Mouse (Mus musculus) MEL (cell line): Measurements from ENCODE around the gene Cmtm2a. TPM values are rescaled to one million over a fixed set of nuclear protein-coding genes. Genes with fewer than 3 reads are reported as not detected.

ENCODE experiments used
- DNase-seq: peaks from one replicate; pipeline ENCODE4 v3.0.0; 2011; ENCODE audit warnings: low read depth, low spot score
- H3K27ac ChIP-seq: 2 replicates; pipeline ENCODE4 v1.5.1; 2012; ENCODE audit warnings: low read depth, mild to moderate bottlenecking, control low read depth, low read length, moderate library complexity; ENCODE audit not compliant: control insufficient read depth
- H3K27me3 ChIP-seq, 2 experiments: fragments of 150-350 bp in 1 of 2; sonication (generic) in 1 of 2; 2 replicates each; pipeline ENCODE4 v1.6.1; 2012; ENCODE audit warnings: low read length in 2 of 2, mild to moderate bottlenecking in 2 of 2, improper control_type of control experiment in 1 of 2, moderate library complexity in 1 of 2; ENCODE audit not compliant: insufficient read depth in 2 of 2, control insufficient read depth in 1 of 2
- H3K36me3 ChIP-seq, 2 experiments: 2 replicates each; pipeline ENCODE4 v1.6.1; 2012 to 2014; ENCODE audit warnings: low read length in 2 of 2, improper control_type of control experiment in 1 of 2, inconsistent platforms in 1 of 2, mild to moderate bottlenecking in 1 of 2; ENCODE audit not compliant: insufficient read depth in 2 of 2, control insufficient read depth in 1 of 2
- H3K4me1 ChIP-seq, 2 experiments: fragments of 150-350 bp in 1 of 2; sonication (generic) in 1 of 2; 2 replicates each; pipeline ENCODE4 v1.6.1; 2012; ENCODE audit warnings: low read length in 2 of 2, improper control_type of control experiment in 1 of 2, mild to moderate bottlenecking in 1 of 2; ENCODE audit not compliant: insufficient read depth in 2 of 2, control insufficient read depth in 1 of 2
- H3K4me3 ChIP-seq, 2 experiments: fragments of 150-350 bp in 1 of 2; sonication (generic) in 1 of 2; 2 replicates each; pipeline ENCODE4 v1.5.1; 2012; ENCODE audit warnings: low read depth in 2 of 2, low read length in 2 of 2, mild to moderate bottlenecking in 2 of 2, moderate library complexity in 2 of 2, control low read depth in 1 of 2, improper control_type of control experiment in 1 of 2; ENCODE audit not compliant: control insufficient read depth in 1 of 2, insufficient read depth in 1 of 2
- H3K79me2 ChIP-seq: 2 replicates; pipeline ENCODE4 v1.6.1; 2012; ENCODE audit warnings: mild to moderate bottlenecking, low read length, moderate library complexity; ENCODE audit not compliant: control insufficient read depth, poor library complexity, insufficient read depth
- H3K9ac ChIP-seq: 2 replicates; pipeline ENCODE4 v1.6.1; 2012; ENCODE audit warnings: low read depth, mild to moderate bottlenecking, control low read depth, low read length, moderate library complexity; ENCODE audit not compliant: control insufficient read depth, poor library complexity, severe bottlenecking
- H3K9me3 ChIP-seq: fragments of 150-350 bp; sonication (generic); replicated peaks from 2 replicates; pipeline ENCODE4 v1.6.1; 2012; ENCODE audit warnings: mild to moderate bottlenecking, low read length, improper control_type of control experiment, moderate library complexity; ENCODE audit not compliant: insufficient read depth
- CHD1 ChIP-seq: IDR thresholded peaks from 2 replicates; pipeline ENCODE4 v1.6.1; 2012; ENCODE audit warnings: low read depth, mild to moderate bottlenecking, inconsistent platforms, low read length, improper control_type of control experiment
- CHD2 ChIP-seq: IDR thresholded peaks from 2 replicates; pipeline ENCODE4 v1.6.1; 2011; ENCODE audit warnings: low read length, improper control_type of control experiment
- E2F4 ChIP-seq: IDR thresholded peaks from 2 replicates; pipeline ENCODE4 v1.6.1; 2011; ENCODE audit warnings: low read depth, low read length, improper control_type of control experiment, borderline replicate concordance
- ELF1 ChIP-seq: IDR thresholded peaks from 2 replicates; pipeline ENCODE4 v1.6.1; 2014; ENCODE audit warnings: low read depth, mild to moderate bottlenecking, inconsistent platforms, low read length, improper control_type of control experiment, moderate library complexity
- EP300 ChIP-seq, 2 experiments: IDR thresholded peaks; 2 replicates each; pipeline ENCODE4 v1.6.1; 2011; ENCODE audit warnings: improper control_type of control experiment in 2 of 2, low read length in 2 of 2, low read depth in 1 of 2, mild to moderate bottlenecking in 1 of 2
- ETS1 ChIP-seq: IDR thresholded peaks from 2 replicates; pipeline ENCODE4 v1.6.1; 2012; ENCODE audit warnings: low read depth, mild to moderate bottlenecking, inconsistent platforms, low read length, improper control_type of control experiment, moderate library complexity
- GATA1 ChIP-seq: IDR thresholded peaks from 2 replicates; pipeline ENCODE4 v1.6.1; 2011; ENCODE audit warnings: low read depth, low read length, improper control_type of control experiment
- HCFC1 ChIP-seq: IDR thresholded peaks from 2 replicates; pipeline ENCODE4 v1.6.1; 2012; ENCODE audit warnings: low read depth, mild to moderate bottlenecking, inconsistent platforms, low read length, improper control_type of control experiment, moderate library complexity
- KAT2A ChIP-seq: conservative IDR thresholded peaks from 2 replicates; pipeline ENCODE4 v1.6.1; 2012; ENCODE audit warnings: low read depth, low read length, improper control_type of control experiment, inconsistent platforms
- MAX ChIP-seq: IDR thresholded peaks from 2 replicates; pipeline ENCODE4 v1.6.1; 2011; ENCODE audit warnings: low read length, improper control_type of control experiment
- MEF2A ChIP-seq: IDR thresholded peaks from 2 replicates; pipeline ENCODE4 v1.6.1; 2014; ENCODE audit warnings: low read depth, mild to moderate bottlenecking, inconsistent platforms, low read length, improper control_type of control experiment; ENCODE audit not compliant: poor library complexity, insufficient replicate concordance, severe bottlenecking; ENCODE audit errors: extremely low read depth
- MXI1 ChIP-seq: IDR thresholded peaks from 2 replicates; pipeline ENCODE4 v1.6.1; 2011; ENCODE audit warnings: mild to moderate bottlenecking, low read depth, low read length, improper control_type of control experiment
- NELFE ChIP-seq: IDR thresholded peaks from 2 replicates; pipeline ENCODE4 v1.6.1; 2011; ENCODE audit warnings: low read depth, low read length, improper control_type of control experiment
- NRF1 ChIP-seq: IDR thresholded peaks from 2 replicates; pipeline ENCODE4 v1.6.1; 2014; ENCODE audit warnings: low read depth, mild to moderate bottlenecking, inconsistent platforms, low read length, improper control_type of control experiment, moderate library complexity; ENCODE audit not compliant: poor library complexity, insufficient read depth, severe bottlenecking
- POLR2AphosphoS2 ChIP-seq: IDR thresholded peaks from 2 replicates; pipeline ENCODE4 v1.6.1; 2011; ENCODE audit warnings: low read length, improper control_type of control experiment
- RAD21 ChIP-seq: IDR thresholded peaks from 2 replicates; pipeline ENCODE4 v1.6.1; 2011; ENCODE audit warnings: mild to moderate bottlenecking, low read depth, low read length, improper control_type of control experiment
- SIN3A ChIP-seq: IDR thresholded peaks from 2 replicates; pipeline ENCODE4 v1.6.1; 2012; ENCODE audit warnings: low read length, improper control_type of control experiment, inconsistent platforms
- SMC3 ChIP-seq: IDR thresholded peaks from 2 replicates; pipeline ENCODE4 v1.6.1; 2011; ENCODE audit warnings: low read depth, low read length, improper control_type of control experiment
- TAL1 ChIP-seq: IDR thresholded peaks from 2 replicates; pipeline ENCODE4 v1.6.1; 2012; ENCODE audit warnings: mild to moderate bottlenecking, inconsistent platforms, low read length, moderate library complexity, mixed read lengths
- TCF12 ChIP-seq: IDR thresholded peaks from 2 replicates; pipeline ENCODE4 v1.6.1; 2014; ENCODE audit warnings: low read depth, mild to moderate bottlenecking, inconsistent platforms, low read length, improper control_type of control experiment, moderate library complexity
- UBTF ChIP-seq: IDR thresholded peaks from 2 replicates; pipeline ENCODE4 v1.6.1; 2012; ENCODE audit warnings: low read depth, mild to moderate bottlenecking, inconsistent platforms, low read length, improper control_type of control experiment, moderate library complexity, borderline replicate concordance; ENCODE audit not compliant: insufficient read depth
- USF2 ChIP-seq, 2 experiments: IDR thresholded peaks; 2 replicates each; pipeline ENCODE4 v1.6.1; 2011 to 2012; ENCODE audit warnings: improper control_type of control experiment in 2 of 2, low read length in 2 of 2, borderline replicate concordance in 1 of 2, inconsistent platforms in 1 of 2, low read depth in 1 of 2, mild to moderate bottlenecking in 1 of 2; ENCODE audit not compliant: insufficient read depth in 1 of 2
- ZC3H11A ChIP-seq: IDR thresholded peaks from 2 replicates; pipeline ENCODE4 v1.6.1; 2012; ENCODE audit warnings: low read depth, mild to moderate bottlenecking, inconsistent platforms, low read length, improper control_type of control experiment
- ZMIZ1 ChIP-seq: IDR thresholded peaks from 2 replicates; pipeline ENCODE4 v1.6.1; 2012; ENCODE audit warnings: low read depth, mild to moderate bottlenecking, inconsistent platforms, low read length, improper control_type of control experiment, moderate library complexity
- polyA plus RNA-seq, 2 experiments: library from polyadenylated mRNA; stranded (reverse) in 1 of 2; unstranded in 1 of 2; fragments of >175 nt in 1 of 2; fragments of >200 nt in 1 of 2; gene quantifications; 2 replicates each; pipeline versions ENCODE4 v1.2.1 to v1.2.4; 2012; ENCODE audit warnings: low replicate concordance in 2 of 2, low read depth in 1 of 2; ENCODE audit not compliant: insufficient read length in 2 of 2, insufficient read depth in 1 of 2, missing spikeins in 1 of 2
- total RNA-seq: library from RNA; depleted of rRNA; stranded (reverse); fragments of 300-350 nt; gene quantifications from 2 replicates; pipeline ENCODE4 v1.2.3, GENCODE M21; 2012

Cmtm2a gene
- total and polyA plus RNA-seq, 3 experiments = not detected

- Histone ChIP-seq H3K79me2 (no peaks in the 10 kb centered on the region), H3K27ac (no peak overlapping the region), H3K9ac (no peak overlapping the region), H3K9me3 (no peaks in the 10 kb centered on the region), H3K27me3 (no peaks in the 10 kb centered on the region)
- no peak for DNase-seq
- TF ChIP-seq ETS1 (no peak), GATA1 (no peak), CHD2 (no peak), ZMIZ1 (no peak), UBTF (no peak), MAX (no peak), ZC3H11A (no peak), POLR2AphosphoS2 (no peak), ELF1 (no peak)
- TF ChIP-seq, all 39 proteins: peak for 0
- H3K4me3 ChIP-seq = no peak overlapping the region
- no peaks in the 10 kb centered on the region for H3K36me3 ChIP-seq
- H3K4me1 ChIP-seq = no peaks in the 10 kb centered on the region
Measured at GRCm38 (mm10) chr8:104294396-104294795, 1.4 kb upstream of the Cmtm2a start.

- no peak overlapping the region for H3K4me3 ChIP-seq
- H3K9ac ChIP-seq = no peak overlapping the region
- no peak overlapping the region for H3K27ac ChIP-seq
- H3K79me2 ChIP-seq = no peaks in the 10 kb centered on the region
- TF ChIP-seq NRF1 (no peak), ELF1 (no peak), POLR2AphosphoS2 (no peak), USF2 (IDR thresholded peaks at IDR 0.05; ENCODE audit: borderline replicate concordance in 1 of 2, insufficient read depth in 1 of 2, low read depth in 1 of 2, low read length in 2 of 2) (no peak), ZC3H11A (no peak), TCF12 (no peak), EP300 (IDR thresholded peaks at IDR 0.05; ENCODE audit: low read depth in 1 of 2, low read length in 2 of 2) (no peak)
- H3K36me3 ChIP-seq = no peaks in the 10 kb centered on the region
- H3K27me3 ChIP-seq = no peaks in the 10 kb centered on the region
- no peaks in the 10 kb centered on the region for H3K9me3 ChIP-seq
- DNase-seq = no peak
- no peaks in the 10 kb centered on the region for H3K4me1 ChIP-seq
Measured at GRCm38 (mm10) chr8:104268937-104269440, 24.0 kb downstream of the Cmtm2a start.

- Histone ChIP-seq H3K27me3 (no peaks in the 10 kb centered on the region), H3K79me2 (no peaks in the 10 kb centered on the region), H3K4me3 (no peak overlapping the region), H3K27ac (no peak overlapping the region), H3K9me3 (no peaks in the 10 kb centered on the region), H3K4me1 (no peaks in the 10 kb centered on the region), H3K9ac (no peak overlapping the region), H3K36me3 (no peaks in the 10 kb centered on the region)
- no peak for DNase-seq
- no peak for TF ChIP-seq KAT2A
- TF ChIP-seq USF2 (IDR thresholded peaks at IDR 0.05; ENCODE audit: borderline replicate concordance in 1 of 2, insufficient read depth in 1 of 2, low read depth in 1 of 2, low read length in 2 of 2) = no peak
- no peak for TF ChIP-seq MEF2A
- no peak for TF ChIP-seq SIN3A
- TF ChIP-seq ELF1 = no peak
- no peak for TF ChIP-seq CHD1
- no peak for TF ChIP-seq E2F4
- no peak for TF ChIP-seq ETS1
- TF ChIP-seq MXI1 = no peak
- no peak for TF ChIP-seq TCF12
- no peak for TF ChIP-seq SMC3
- no peak for TF ChIP-seq UBTF
- TF ChIP-seq TAL1 = no peak
- TF ChIP-seq RAD21 = no peak
- TF ChIP-seq ZC3H11A = no peak
- no peak for TF ChIP-seq NELFE
- TF ChIP-seq ZMIZ1 = no peak
- TF ChIP-seq HCFC1 = no peak
- TF ChIP-seq EP300 (IDR thresholded peaks at IDR 0.05; ENCODE audit: low read depth in 1 of 2, low read length in 2 of 2) = no peak
Measured at GRCm38 (mm10) chr8:104268368-104268767, 24.6 kb downstream of the Cmtm2a start.
